Mouse (Mus musculus): ENCODE data around the gene Cyb561.
A peak's percentile ranks its signal among the peaks of the same experiment; 100 is the strongest.

Cyb561 gene

DNA sequence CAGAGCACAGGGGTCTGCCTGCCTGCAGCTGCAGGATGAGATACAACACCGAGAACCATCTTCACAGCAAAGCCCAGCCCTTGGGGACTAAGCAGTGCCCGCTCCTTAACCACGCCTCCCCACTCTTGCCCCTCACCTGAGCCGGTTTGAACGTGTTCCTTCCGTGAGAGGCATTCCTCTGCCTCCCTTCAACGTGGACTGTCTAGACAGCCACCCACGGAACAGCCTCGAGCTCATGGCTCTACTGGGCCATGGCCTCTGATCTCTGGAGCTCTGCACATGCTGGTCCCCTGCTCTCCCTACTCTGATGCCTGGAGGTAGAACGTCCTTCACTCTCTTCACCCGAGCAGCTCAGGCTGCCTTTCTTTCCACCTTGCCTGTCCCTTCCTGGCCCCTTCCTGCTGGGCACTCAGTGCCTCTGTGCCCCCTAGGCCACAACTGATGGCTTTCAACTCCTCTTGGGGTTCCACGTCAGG, at the start of gene Cyb561:
Gene Cyb561 (minus strand): TSS at position 426 of the 476 bp plus-strand sequence.
- no peak for DNase-seq (ENCODE audit: inconsistent ontology term)

DNA sequence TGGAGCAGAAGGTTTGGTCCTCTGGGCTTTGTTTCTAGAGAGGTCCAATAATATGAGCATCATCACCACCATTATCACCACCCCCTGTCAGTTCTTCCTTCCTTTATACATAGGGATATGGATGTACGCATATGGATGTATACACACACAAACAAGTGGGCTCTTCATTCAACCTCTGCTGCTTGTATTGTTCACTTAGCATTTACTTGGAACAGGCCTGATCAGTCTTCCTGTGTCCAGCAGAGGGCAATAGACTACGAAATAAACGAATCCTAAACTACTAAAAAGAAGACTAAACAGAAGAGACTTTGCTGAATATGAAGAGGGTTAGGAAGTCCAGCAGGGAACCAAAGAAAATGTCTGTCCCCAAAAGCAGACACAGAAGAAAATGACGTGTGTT, 48.6 kb upstream of the Cyb561 start:
- peak; percentile 25 for DNase-seq (ENCODE audit: inconsistent ontology term)

GRCm38 (mm10) chr11:106000062-106000461, 46.9 kb upstream of the Cyb561 start:
- DNase-seq (ENCODE audit: inconsistent ontology term), result no peak

GRCm38 (mm10) chr11:105994375-105994774, 41.2 kb upstream of the Cyb561 start, which contains the start of gene Ace3:
TSS of gene Ace3 (plus strand) at chr11:105994675.
- no peak for DNase-seq (ENCODE audit: inconsistent ontology term)

GRCm38 (mm10) chr11:105990231-105990630, 37.1 kb upstream of the Cyb561 start:
- no peak for DNase-seq (ENCODE audit: inconsistent ontology term)

DNA sequence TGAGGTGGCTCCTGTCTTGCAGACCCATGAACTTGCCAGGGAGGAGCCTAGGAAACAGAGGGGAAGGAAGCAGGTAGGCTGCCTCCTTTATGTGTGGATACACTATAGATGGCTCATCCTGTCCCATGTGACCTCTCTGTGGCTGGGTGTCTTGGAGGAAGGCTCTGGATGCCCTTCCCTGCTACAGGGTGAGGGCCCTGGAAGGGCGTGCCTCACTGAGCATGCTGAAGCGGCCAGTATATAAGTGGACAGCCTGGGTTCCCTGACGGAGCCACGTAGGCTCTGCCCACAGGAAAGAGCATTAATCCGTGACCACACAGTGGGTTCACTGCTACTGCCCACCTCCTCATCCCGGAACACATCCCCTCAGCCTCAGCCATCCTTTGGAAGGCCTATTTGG, 36.3 kb upstream of the Cyb561 start:
- DNase-seq (ENCODE audit: inconsistent ontology term), result no peak

DNA sequence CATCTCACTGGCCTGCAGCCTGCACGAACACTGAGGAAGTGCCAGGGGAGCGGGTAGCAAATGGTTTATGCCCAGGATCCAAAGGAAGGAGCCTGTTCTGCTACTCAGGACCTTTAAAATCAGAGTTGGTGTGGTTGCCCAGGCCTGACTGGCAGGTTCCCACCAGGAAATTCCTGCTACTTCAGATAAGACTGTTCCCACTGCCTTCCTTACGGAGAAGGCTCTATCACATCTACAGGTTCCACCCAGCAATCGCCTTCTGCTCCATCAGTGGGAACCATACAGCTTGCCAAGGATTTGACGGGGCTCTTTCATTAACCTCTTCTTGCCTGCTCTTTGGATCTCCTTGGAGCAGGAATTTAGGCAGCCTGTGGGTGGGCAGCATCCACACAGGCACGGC, 34.3 kb upstream of the Cyb561 start:
- DNase-seq (ENCODE audit: inconsistent ontology term), result no peak

GRCm38 (mm10) chr11:105984452-105984851, 31.3 kb upstream of the Cyb561 start:
- DNase-seq (ENCODE audit: inconsistent ontology term), result no peak

- DNase-seq (ENCODE audit: inconsistent ontology term), result no peak
Measured at GRCm38 (mm10) chr11:105978634-105979033, 25.5 kb upstream of the Cyb561 start.

DNA sequence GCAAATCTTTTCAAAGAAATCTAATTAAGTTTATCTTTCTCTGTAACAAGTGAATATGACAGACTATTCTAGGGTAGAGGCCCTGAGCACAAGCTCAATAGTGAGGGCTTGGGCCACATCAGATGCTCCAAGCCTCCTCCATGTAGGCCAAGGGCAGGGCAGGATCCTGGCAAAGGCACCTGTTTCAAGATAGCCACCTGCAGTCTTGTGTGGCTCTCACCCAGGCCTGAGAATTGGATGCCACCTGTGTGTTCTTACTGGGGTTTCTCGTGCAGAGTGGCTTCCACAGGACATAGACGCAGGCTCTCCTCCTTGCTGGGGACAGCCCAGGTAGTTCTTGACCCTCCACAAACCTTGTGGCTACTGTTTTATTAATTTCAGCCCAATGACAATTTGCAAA, 25.1 kb upstream of the Cyb561 start:
- DNase-seq (ENCODE audit: inconsistent ontology term), result no peak

GRCm38 (mm10) chr11:105975636-105976035, 22.5 kb upstream of the Cyb561 start:
- DNase-seq (ENCODE audit: inconsistent ontology term), result no peak

GRCm38 (mm10) chr11:105975050-105975449, 21.9 kb upstream of the Cyb561 start:
- DNase-seq (ENCODE audit: inconsistent ontology term), result no peak

GRCm38 (mm10) chr11:105974593-105974992, 21.5 kb upstream of the Cyb561 start:
- DNase-seq (ENCODE audit: inconsistent ontology term), result no peak

DNA sequence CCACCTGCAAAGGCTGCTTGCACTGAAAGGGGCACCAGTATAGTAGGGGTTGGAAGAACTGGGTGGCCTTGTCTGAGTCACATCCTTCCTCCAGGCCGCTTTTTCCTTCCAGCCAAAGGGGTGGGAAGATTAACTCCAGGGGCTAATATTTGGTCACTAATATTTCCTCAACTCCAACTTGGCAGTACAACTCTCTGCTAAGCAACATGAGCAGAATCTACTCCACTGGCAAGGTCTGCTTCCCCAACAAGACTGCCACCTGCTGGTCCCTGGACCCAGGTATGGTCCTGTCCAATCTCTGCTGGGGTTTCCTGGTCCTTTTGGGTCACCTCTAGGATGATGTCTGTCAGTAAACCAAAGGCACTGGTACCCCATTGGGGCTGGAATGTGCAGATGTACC, 16.4 kb upstream of the Cyb561 start:
- DNase-seq (ENCODE audit: inconsistent ontology term), result no peak

GRCm38 (mm10) chr11:105968948-105969347, 15.8 kb upstream of the Cyb561 start:
- no peak for DNase-seq (ENCODE audit: inconsistent ontology term)

DNA sequence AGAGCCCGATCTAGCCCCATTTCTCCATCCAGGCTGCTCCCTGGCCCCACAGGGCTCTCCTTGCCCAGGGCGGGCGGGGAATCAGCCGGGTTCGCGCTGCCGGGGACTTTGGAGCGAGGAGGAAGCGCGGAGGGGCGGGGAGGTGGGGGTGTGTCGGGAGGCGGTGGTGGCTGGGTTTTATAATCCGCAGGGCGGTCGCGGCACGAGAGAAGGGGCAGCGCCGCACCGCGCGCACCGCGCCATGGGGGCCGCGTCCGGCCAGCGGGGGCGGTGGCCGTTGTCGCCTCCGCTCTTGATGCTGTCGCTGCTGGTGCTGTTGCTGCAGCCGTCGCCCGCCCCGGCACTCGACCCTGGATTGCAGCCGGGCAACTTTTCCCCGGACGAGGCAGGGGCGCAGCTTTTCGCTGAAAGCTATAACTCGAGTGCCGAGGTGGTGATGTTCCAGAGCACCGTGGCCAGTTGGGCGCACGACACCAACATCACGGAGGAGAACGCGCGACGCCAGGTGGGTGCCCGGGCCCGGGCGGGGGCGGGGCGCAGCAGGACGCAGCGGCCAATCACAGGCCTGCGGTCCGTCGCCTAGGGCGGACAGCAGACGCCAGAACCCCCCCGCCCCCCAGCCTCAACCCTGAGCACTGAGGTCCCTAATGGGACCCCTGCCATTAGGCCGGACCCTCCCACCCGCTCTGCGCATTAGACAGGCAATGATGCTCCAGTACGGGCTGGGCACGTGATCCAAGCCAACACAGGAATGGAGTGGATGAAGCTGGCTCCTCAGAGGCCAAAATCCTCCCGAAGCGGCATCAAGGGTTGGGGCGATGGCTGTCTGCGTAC, 14.8 kb upstream of the Cyb561 start, which contains the start of gene Ace:
Gene Ace (plus strand): TSS at position 205 of the 834 bp plus-strand sequence.
- DNase-seq (ENCODE audit: inconsistent ontology term), result no peak

- DNase-seq (ENCODE audit: inconsistent ontology term), result no peak
Measured at GRCm38 (mm10) chr11:105966288-105966687, 13.2 kb upstream of the Cyb561 start.

- DNase-seq (ENCODE audit: inconsistent ontology term), result no peak
Measured at GRCm38 (mm10) chr11:105964691-105965090, 11.6 kb upstream of the Cyb561 start.

- DNase-seq (ENCODE audit: inconsistent ontology term), result no peak
Measured at GRCm38 (mm10) chr11:105959355-105959754, 6.2 kb upstream of the Cyb561 start.

DNA sequence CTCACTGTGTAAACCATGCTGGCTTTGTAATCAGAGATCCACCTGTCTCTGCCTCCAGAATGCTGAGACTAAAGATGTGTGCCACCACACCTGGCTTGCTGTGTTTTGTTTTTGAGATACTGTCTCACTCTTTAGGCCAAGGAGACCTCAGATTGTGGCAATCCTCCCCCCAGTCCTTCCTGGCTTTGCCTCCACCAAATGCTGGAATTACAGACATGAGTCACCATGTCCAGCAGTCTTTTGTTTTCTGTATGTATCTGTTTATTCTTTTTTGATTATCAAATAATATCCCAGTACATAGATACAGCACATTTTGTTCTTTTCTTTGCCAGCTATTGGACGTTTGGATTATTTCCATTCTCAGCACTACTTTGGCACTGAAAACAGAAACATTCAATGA, 5.4 kb upstream of the Cyb561 start:
- no peak for DNase-seq (ENCODE audit: inconsistent ontology term)

- DNase-seq (ENCODE audit: inconsistent ontology term), result no peak
Measured at GRCm38 (mm10) chr11:105957501-105957900, 4.4 kb upstream of the Cyb561 start.

- DNase-seq (ENCODE audit: inconsistent ontology term), result no peak
Measured at GRCm38 (mm10) chr11:105955815-105956430, 2.8 kb upstream of the Cyb561 start.

DNA sequence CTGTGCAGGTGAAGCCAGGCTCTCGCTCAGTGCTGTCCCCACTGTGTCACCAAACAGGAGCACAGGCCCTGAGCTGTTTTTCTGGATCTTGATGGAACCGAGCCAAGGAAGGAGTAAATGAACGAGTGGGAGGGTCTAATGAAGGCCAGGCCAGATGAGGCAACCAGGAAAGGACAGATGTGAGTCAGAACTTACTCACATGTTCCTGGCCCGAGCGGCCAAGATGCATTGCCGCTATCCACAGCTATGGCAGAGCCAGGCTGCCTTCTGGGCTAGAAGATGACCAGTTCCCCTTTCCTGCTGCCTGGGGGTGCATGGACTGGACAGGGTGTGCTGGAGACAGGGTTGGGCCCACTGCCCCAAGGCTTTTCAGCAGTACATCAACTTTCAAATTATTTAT, 266 bp upstream of the Cyb561 start:
- no peak for DNase-seq (ENCODE audit: inconsistent ontology term)

Measured in Muller cell, postnatal 12 days (primary cell).